Mouse (Mus musculus): Measurements from ENCODE around the gene Bsn.

Gene Bsn

DNA sequence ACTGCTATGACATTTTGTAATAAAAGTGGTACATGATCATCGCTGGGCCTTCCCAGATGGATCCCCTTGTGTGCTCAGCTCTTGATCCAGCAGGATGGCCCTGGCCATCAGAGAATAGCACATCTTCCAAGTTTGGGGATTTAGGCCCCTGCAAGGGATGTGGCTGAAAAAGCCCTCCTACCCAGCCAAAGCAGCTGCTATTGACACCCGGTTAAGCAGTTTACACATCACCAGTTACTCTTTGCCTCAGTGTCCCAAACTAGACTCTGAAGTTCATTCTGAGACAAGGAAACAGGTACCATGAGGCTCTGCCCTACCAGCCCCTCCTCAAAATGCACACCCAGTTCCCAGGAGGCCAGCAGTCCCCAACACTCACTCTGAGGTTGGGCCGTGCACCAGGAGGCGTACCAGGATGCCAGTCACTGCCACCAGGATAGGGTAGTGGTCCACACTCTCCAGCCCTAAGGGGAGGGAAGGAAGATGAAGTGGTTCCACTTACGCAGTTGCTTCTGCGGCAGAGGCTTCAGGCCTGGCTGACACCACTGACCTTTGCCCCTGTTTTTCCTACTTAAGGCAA, 134.4 kb downstream of the Bsn start:
- DNase-seq (ENCODE audit: inconsistent ontology term) = no peak

DNA sequence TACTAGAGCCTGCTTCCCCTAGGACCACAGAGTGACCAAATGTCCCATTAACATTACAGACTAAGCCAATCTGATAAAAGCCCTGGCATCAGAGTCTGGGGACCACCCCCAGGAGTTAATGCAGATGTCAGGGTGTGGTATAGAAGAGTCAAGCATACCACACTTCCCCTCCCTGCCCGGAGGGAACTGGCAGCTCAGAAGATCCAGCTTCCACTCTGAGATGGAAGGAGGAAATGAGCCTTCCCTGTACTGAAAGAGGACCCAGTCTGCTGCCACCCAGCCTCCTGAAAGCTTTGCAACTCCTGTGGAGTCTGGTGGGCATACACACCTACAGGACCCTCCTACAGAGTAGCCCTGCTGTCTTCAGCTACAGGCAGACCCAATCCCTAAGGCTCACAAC, 135.1 kb downstream of the Bsn start:
- DNase-seq (ENCODE audit: inconsistent ontology term) = no peak

DNA sequence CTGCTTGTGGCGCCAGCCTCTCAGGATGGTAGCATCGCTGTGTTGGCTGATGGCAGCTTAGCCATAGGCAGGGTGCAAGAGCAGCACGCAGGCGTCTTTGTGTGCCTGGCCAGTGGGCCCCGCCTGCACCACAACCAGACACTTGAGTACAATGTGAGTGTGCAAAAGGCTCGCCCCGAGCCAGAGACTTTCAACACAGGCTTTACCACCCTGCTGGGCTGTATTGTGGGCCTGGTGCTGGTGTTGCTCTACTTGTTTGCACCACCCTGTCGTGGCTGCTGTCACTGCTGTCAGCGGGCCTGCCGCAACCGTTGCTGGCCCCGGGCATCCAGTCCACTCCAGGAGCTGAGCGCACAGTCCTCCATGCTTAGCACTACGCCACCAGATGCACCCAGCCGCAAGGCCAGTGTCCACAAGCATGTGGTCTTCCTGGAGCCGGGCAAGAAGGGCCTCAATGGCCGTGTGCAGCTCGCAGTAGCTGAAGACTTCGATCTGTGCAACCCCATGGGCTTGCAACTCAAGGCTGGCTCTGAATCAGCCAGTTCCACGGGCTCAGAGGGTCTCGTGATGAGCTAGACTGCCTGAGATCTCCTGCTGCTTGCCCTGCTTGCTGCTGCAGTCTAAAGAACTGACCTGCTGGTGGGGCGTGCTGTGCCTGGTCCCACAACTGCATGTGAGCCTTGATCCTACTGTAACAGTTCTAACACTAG, 135.7 kb downstream of the Bsn start:
- DNase-seq (ENCODE audit: inconsistent ontology term) = no peak

DNA sequence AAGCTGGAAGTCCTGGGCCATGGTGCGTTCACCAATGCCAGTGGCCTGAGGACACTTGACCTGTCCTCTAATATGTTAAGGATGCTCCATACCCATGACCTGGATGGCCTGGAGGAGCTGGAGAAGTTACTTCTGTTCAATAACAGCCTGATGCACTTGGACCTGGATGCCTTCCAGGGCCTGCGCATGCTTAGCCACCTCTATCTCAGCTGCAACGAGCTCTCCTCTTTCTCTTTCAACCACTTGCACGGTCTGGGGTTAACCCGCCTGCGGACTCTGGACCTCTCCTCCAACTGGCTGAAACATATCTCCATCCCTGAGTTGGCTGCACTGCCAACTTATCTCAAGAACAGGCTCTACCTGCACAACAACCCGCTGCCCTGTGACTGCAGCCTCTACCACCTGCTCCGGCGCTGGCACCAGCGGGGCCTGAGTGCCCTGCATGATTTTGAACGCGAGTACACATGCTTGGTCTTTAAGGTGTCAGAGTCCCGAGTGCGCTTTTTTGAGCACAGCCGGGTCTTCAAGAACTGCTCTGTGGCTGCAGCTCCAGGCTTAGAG, 136.4 kb downstream of the Bsn start:
- DNase-seq (ENCODE audit: inconsistent ontology term) = no peak

DNA sequence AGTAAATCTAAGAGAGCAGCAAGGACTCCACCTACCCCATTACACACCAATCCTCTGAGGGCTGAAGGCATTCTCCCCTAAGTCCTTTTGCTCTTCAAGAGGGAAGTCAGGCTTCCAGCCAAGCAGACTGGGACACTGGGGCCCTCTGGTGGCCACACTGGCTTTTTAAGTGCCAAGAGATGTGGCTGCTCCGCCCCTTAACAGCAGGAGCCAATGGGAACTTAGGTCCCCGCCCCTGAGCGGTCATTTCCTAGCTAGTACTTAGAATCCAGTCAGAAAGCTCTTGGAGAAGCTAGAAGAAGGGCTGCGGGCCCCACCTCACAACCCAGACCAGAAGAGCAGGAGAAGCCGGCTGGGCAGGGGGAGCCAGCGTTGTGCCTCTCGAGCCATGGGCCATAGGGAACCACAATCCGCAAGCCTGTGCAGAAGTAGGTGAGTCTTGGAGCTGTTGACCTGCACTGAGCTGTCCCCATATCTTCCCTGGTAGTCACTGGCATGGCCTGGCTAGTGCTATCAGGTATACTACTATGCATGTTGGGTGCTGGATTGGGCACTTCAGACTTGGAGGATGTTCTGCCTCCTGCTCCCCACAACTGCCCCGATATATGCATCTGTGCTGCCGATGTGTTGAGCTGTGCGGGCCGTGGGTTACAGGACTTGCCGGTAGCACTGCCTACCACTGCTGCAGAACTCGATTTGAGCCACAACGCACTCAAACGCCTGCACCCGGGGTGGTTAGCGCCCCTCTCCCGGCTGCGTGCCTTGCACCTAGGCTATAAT, 137.1 kb downstream of the Bsn start, which contains the start of gene Amigo3:
TSS of gene Amigo3 (plus strand) at position 275 of the 780 bp plus-strand sequence.
- DNase-seq (ENCODE audit: inconsistent ontology term) = peak; percentile 96

DNA sequence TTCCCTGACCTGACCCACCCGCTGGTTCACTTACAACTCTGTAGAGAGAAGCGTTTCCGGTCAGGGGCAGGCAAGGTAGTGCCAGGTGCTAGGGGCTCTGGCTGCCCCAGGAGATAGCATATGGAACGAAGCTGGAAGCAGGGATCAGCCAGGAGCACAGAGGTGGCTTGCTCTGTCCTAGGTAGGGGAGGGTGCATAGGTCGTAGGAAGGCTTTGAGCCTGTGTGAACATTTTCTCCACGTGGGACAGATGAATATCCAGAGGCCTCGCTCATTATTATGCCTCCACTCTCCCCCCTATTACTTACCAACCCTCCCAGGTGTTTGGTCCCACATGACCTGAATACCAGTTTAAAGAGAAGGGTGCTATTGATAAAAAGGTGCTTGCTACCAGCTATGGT, 137.8 kb downstream of the Bsn start:
- DNase-seq (ENCODE audit: inconsistent ontology term) = no peak

DNA sequence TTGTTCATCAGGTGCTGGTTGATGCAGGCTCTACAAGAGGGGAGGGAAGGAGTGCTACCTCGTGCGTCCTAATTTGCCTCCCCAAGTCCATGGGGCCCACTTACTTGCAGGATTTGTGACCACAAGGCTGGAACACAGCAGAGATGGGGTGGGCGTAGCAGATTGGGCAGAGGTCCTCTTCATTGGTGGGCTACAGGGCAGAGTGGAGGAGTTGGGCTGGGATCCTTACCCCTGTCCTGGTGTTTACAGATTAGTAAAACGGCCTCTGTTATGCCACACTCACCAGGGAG, 138.3 kb downstream of the Bsn start:
- no peak for DNase-seq (ENCODE audit: inconsistent ontology term)

DNA sequence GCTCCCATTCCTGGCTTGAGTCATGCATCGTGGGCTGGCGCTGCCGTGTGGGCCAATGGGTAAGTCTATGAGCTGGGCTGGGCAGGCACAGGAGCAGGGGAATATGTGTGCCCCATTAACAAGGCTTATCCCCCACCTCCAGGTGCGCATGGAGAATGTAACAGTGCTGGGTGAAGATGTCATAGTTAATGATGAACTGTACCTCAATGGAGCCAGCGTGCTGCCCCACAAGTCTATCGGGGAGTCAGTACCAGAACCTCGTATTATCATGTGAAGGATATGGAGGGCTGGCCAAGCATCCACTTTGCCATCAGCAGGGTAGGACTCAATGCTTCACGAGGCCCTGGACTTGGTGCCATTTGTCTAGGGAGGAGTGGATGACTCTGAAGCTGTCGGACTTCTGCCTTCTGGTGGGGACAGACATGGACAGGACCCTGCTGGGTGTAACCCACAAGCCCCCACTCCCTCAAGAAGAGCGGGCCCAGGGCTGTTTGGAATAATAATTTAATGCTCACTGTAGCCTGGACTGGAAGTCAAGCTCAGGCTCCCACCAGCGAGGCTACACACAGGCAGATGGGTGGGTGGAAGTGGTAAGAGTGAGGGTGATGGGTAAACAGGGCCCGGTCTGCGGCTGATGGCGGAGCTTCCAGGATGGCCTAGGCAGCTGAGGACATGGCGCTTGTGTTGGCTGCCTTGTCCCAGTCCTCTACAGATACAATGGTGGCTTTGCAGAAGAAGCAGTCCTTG, 138.8 kb downstream of the Bsn start:
- no peak for DNase-seq (ENCODE audit: inconsistent ontology term)

DNA sequence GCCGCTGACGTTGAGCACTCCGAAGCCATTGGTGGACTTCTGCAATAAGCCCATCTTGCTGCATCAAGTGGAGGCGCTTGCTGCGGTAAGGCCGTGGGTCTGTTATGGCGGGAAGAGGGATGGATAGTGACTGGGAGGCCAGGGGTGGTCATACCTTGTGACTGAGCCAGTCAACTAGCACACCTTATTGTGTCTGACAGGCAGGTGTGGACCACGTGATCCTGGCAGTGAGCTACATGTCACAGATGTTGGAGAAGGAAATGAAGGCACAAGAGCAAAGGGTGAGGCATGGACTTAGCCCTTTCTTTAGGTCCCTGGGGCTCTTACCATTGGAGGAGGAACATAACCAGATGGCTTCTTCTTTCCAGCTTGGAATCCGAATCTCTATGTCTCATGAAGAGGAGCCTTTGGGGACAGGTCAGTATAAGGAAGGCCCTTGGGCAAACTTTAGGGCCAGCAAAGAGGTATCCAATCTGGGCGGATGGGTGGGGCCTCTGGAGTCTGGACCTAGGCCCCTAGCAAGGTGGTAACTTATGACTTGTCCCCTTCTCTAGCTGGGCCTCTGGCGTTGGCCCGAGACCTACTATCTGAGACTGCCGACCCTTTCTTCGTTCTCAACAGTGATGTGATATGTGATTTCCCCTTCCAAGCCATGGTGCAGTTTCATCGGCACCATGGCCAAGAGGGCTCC, 140.5 kb downstream of the Bsn start:
- DNase-seq (ENCODE audit: inconsistent ontology term) = no peak

DNA sequence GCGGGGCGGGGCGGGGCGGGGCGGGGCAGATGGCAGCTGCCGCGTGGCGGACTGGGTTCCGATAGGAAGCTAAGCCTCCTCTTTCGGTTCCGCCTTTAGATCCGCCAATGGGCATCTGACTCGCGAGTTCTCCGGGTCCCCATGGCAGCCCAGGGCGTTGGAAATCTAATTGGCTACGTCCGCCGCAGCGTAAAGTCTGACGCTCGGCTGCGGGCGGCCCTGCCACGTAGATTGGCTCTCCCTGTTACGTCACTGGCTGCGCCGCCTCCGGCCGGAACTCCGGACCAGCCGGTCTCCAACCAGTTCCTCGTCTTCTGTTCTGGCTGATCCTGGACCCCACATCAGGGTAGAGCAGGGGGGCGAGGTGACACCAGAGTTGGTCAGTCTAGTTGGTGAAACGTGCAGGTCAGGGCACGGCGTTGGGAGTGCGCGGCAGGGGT, 141.1 kb downstream of the Bsn start, which contains the start of gene Gmppb:
TSS of gene Gmppb (plus strand) at position 227 of the 440 bp plus-strand sequence.
- peak; percentile 99 for DNase-seq (ENCODE audit: inconsistent ontology term)

DNA sequence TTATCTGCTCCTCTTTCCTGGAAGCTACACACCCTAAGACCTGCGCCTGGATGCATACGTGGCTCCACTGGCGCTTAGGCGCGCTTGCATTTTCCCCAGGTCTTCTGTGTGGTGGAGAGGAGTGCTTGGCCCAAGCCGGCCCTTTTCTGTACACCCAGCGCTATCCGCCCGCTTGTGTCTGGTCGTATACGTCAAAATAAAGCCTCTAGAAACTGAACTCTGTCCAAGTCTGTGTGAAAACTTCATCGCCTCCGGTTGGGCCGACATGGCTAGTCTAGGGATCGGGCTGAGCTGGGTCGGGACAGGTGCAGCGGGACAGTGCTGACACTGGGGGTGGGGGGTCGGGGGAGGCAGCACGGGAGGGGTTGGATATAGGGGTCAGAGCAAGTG, 141.6 kb downstream of the Bsn start:
- DNase-seq (ENCODE audit: inconsistent ontology term) = no peak

DNA sequence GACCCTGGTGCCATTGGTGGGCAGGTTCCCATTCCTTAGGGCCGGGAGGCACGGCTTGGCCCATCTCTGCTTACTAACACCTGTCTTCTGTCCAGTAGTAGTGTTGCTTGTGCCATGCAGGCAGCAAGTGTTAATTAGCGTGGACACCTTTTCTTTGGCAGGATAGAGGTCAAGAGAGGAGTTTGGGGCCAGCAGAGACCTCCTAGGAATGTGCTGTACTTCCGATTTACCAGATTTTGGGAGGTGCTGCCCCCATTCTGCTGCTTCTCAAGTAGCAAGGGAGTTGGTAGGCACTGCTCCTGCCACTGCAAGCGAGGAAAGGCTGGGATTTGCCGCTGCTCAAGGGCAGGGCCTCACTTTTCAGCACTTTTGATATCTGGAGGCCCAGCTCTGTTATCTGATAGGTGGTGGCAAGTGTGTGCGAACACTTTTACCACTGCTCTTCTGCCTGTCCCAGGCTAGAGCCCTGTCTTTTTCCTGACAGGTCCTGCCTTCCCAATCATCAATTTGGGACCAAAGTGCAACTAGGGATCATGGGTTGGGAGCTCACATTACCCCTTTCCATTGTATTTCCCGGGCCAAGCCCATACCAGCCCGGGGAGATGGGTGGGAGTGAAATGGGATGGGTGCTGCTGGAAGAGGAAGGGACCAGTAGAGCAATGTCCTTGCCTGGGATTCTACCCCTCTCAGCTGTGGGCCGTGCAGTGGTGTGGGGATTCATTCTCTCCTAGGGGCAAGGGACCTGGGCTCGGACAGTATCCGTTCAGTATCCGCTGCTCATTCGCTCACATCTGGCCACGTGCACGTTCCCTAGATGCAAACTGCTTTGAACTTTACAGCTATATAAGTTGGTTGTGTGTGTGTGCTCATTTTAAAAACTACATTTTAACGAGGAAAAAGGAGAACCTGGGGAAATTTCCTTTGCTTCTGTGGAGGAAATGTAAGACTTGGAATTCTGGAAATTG, 142.3 kb downstream of the Bsn start:
- DNase-seq (ENCODE audit: inconsistent ontology term) = no peak

DNA sequence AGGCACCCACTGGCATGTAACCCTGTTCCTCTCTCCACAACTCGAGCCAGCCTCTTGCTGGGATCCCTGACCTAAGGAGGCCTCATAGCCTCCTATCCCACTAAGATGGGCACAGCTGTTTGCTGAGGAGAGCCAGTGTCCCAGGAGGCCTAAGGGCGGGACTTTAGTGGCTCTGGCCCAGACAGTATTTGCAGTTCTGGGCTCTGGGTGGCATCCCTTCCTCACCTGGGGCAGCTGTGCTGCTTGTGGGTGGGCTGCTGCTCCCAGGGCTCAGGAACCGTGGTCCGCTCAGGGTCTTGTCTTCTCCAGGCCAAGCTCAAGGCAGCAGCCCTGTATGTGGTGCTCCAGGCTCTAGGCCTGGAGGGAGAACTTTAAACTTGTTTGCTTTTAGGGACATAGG, 143.6 kb downstream of the Bsn start:
- no peak for DNase-seq (ENCODE audit: inconsistent ontology term)
